Mouse (Mus musculus): ENCODE data around the gene Cxcl10. TPM values are rescaled to one million over a fixed set of nuclear protein-coding genes. Genes with fewer than 3 reads are reported as not detected.
"Not testable (repeated sequence)": the region's sequence is repeated elsewhere in the genome, so short reads cannot be mapped to it uniquely, and the experiment has no call there.

The Cxcl10 gene
- total RNA-seq, 1 experiment = 3.3 TPM

DNA sequence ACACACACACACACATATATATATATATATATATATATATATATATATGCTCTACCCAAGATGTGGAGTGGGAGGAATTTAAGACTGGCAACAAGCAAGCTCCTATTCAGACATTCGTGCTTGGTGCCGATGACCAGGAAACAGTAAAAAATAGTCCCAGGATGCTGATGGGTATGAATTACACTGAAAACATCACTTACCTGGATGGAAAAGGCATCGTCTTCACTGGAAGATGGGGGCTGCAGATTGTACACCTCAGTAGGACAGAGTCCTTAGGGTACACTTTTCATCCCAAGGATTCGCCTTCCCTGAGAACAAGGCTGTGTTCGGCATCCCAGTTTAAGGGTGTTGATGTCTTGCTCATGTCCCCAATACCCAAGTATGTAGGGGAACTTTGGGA lies 15.3 kb upstream of the Cxcl10 start:
- no peaks in the 10 kb centered on the region for H3K36me3 ChIP-seq (ENCODE audit: control insufficient read depth, insufficient read depth, low read length, poor library complexity, severe bottlenecking)
- no peak overlapping the region for H3K27ac ChIP-seq (ENCODE audit: insufficient read depth, low read depth, low read length, poor library complexity, severe bottlenecking)
- in situ Hi-C loops (cut with MboI; ENCODE audit: low sequenced_read_pairs in 2 of 2, unreplicated experiment in 2 of 2) = no loop called here
- DNase-seq (ENCODE audit: low read depth, low spot score) = no peak
- TF ChIP-seq ZNF384 (IDR thresholded peaks at IDR 0.05; ENCODE audit: low read depth, low read length) = no peak
- TF ChIP-seq CHD2 (IDR thresholded peaks at IDR 0.05; ENCODE audit: low read depth, low read length) = no peak
- TF ChIP-seq HCFC1 (IDR thresholded peaks at IDR 0.05; ENCODE audit: borderline replicate concordance, insufficient read depth, low read length) = no peak
- H3K4me1 ChIP-seq (ENCODE audit: control insufficient read depth in 2 of 2, insufficient read depth in 2 of 2, low read length in 2 of 2, poor library complexity in 1 of 2) = no peaks in the 10 kb centered on the region
- H3K4me3 ChIP-seq (ENCODE audit: insufficient read depth in 1 of 2, low read depth in 1 of 2, low read length in 2 of 2, poor library complexity in 1 of 2, severe bottlenecking in 1 of 2) = no peak overlapping the region
- no peaks in the 10 kb centered on the region for H3K9me3 ChIP-seq (ENCODE audit: control insufficient read depth, insufficient read depth, low read depth, low read length)
- H3K9ac ChIP-seq (ENCODE audit: insufficient read depth, low read depth, low read length, poor library complexity, severe bottlenecking) = no peak overlapping the region

- Histone ChIP-seq H3K9me3 (ENCODE audit: control insufficient read depth, insufficient read depth, low read depth, low read length) (no peaks in the 10 kb centered on the region), H3K4me1 (ENCODE audit: control insufficient read depth in 2 of 2, insufficient read depth in 2 of 2, low read length in 2 of 2, poor library complexity in 1 of 2) (no peaks in the 10 kb centered on the region), H3K9ac (ENCODE audit: insufficient read depth, low read depth, low read length, poor library complexity, severe bottlenecking) (no peak overlapping the region), H3K36me3 (ENCODE audit: control insufficient read depth, insufficient read depth, low read length, poor library complexity, severe bottlenecking) (no peaks in the 10 kb centered on the region), H3K4me3 (ENCODE audit: insufficient read depth in 1 of 2, low read depth in 1 of 2, low read length in 2 of 2, poor library complexity in 1 of 2, severe bottlenecking in 1 of 2) (no peak overlapping the region), H3K27ac (ENCODE audit: insufficient read depth, low read depth, low read length, poor library complexity, severe bottlenecking) (no peak overlapping the region)
- TF ChIP-seq HCFC1 (IDR thresholded peaks at IDR 0.05; ENCODE audit: borderline replicate concordance, insufficient read depth, low read length) (no peak), CHD2 (IDR thresholded peaks at IDR 0.05; ENCODE audit: low read depth, low read length) (no peak), MAFK (IDR thresholded peaks at IDR 0.05; ENCODE audit: insufficient read depth, low read depth, low read length) (no peak), ZC3H11A (IDR thresholded peaks at IDR 0.05; ENCODE audit: borderline replicate concordance, low read depth, low read length) (no peak), ZNF384 (IDR thresholded peaks at IDR 0.05; ENCODE audit: low read depth, low read length) (no peak)
- in situ Hi-C loops (cut with MboI; ENCODE audit: low sequenced_read_pairs in 2 of 2, unreplicated experiment in 2 of 2) = no loop called here
- DNase-seq (ENCODE audit: low read depth, low spot score) = peak; percentile 34
These were observed 14.5 kb upstream of the Cxcl10 start for GRCm38 (mm10) chr5:92363179-92363578.

DNA sequence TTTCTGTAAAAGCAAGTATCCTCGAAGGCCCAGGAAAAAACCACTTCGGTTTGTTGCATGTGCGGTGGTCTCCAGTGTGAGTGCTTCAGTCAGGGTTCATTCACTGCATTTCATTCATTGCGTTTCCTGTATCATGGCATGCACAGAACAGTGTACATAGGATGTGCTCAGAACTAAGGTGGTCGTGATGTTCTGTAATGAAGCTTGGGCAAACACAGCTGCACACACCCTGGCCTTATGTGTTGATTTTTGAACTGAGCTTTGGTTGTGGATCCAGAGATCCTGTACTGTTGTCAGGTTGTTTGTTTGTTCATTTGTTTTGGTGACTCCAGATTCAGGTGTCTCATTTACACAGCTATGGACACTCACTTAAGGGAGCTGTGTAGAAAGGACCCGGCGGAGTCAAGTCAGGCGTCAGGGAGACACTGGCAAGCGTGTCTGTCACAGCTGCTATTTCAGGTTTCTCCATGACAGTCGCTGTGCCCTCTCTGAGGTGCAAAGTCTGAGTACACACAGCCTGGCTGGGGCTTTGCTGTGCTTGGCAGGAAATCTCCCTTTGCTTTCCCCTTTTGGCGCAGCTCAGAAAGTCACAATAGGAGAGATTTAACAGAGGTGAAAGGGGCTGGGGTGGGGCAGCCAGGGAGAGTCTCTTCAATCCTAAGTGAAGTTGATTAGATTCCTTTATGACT lies 10.2 kb upstream of the Cxcl10 start:
- Histone ChIP-seq H3K36me3 (ENCODE audit: control insufficient read depth, insufficient read depth, low read length, poor library complexity, severe bottlenecking) (no peaks in the 10 kb centered on the region), H3K4me3 (ENCODE audit: insufficient read depth in 1 of 2, low read depth in 1 of 2, low read length in 2 of 2, poor library complexity in 1 of 2, severe bottlenecking in 1 of 2) (no peak overlapping the region), H3K4me1 (ENCODE audit: control insufficient read depth in 2 of 2, insufficient read depth in 2 of 2, low read length in 2 of 2, poor library complexity in 1 of 2) (no peaks in the 10 kb centered on the region), H3K9me3 (ENCODE audit: control insufficient read depth, insufficient read depth, low read depth, low read length) (no peaks in the 10 kb centered on the region), H3K27ac (ENCODE audit: insufficient read depth, low read depth, low read length, poor library complexity, severe bottlenecking) (no peak overlapping the region), H3K9ac (ENCODE audit: insufficient read depth, low read depth, low read length, poor library complexity, severe bottlenecking) (no peak overlapping the region)
- no peak for DNase-seq (ENCODE audit: low read depth, low spot score)
- no peak for TF ChIP-seq CHD2 (IDR thresholded peaks at IDR 0.05; ENCODE audit: low read depth, low read length)
- TF ChIP-seq MAFK (IDR thresholded peaks at IDR 0.05; ENCODE audit: insufficient read depth, low read depth, low read length) = no peak
- in situ Hi-C loops (cut with MboI; ENCODE audit: low sequenced_read_pairs in 2 of 2, unreplicated experiment in 2 of 2) = no loop called here

DNA sequence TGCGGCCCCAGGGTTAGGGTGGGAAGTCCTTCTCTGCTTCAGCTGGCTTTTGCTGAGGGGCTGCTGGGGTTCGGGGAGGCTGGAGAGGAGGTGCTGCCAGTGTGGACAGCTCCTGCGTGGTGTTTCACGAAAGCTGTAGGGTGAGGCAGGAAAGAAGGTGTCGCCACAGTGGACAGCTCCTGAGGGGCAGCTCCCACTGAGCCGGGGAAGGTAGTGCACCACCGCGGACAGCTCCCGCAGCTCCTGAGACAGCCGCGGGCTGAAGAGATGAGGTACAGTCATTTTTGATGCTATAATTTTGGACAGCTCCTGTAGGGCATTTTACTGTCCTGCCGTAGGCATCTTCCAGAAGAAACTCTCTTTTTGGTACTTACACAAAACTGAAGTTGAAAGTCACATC lies 9.3 kb upstream of the Cxcl10 start:
- DNase-seq (ENCODE audit: low read depth, low spot score) = peak; percentile 40
- no peak for TF ChIP-seq MAFK (IDR thresholded peaks at IDR 0.05; ENCODE audit: insufficient read depth, low read depth, low read length)
- TF ChIP-seq ZNF384 (IDR thresholded peaks at IDR 0.05; ENCODE audit: low read depth, low read length) = no peak
- TF ChIP-seq CHD2 (IDR thresholded peaks at IDR 0.05; ENCODE audit: low read depth, low read length) = no peak
- TF ChIP-seq HCFC1 (IDR thresholded peaks at IDR 0.05; ENCODE audit: borderline replicate concordance, insufficient read depth, low read length) = no peak
- no peak for TF ChIP-seq ZC3H11A (IDR thresholded peaks at IDR 0.05; ENCODE audit: borderline replicate concordance, low read depth, low read length)
- Histone ChIP-seq H3K4me3 (ENCODE audit: insufficient read depth in 1 of 2, low read depth in 1 of 2, low read length in 2 of 2, poor library complexity in 1 of 2, severe bottlenecking in 1 of 2) (no peak overlapping the region), H3K9me3 (ENCODE audit: control insufficient read depth, insufficient read depth, low read depth, low read length) (no peaks in the 10 kb centered on the region), H3K4me1 (ENCODE audit: control insufficient read depth in 2 of 2, insufficient read depth in 2 of 2, low read length in 2 of 2, poor library complexity in 1 of 2) (peaks cover 0 to under 1% of the 10 kb centered on the region in 2 experiments; a peak in 1 of 4 replicates), H3K9ac (ENCODE audit: insufficient read depth, low read depth, low read length, poor library complexity, severe bottlenecking) (no peak overlapping the region), H3K36me3 (ENCODE audit: control insufficient read depth, insufficient read depth, low read length, poor library complexity, severe bottlenecking) (no peaks in the 10 kb centered on the region), H3K27ac (ENCODE audit: insufficient read depth, low read depth, low read length, poor library complexity, severe bottlenecking) (no peak overlapping the region)
- in situ Hi-C loops (cut with MboI; ENCODE audit: low sequenced_read_pairs in 2 of 2, unreplicated experiment in 2 of 2) = no loop called here

DNA sequence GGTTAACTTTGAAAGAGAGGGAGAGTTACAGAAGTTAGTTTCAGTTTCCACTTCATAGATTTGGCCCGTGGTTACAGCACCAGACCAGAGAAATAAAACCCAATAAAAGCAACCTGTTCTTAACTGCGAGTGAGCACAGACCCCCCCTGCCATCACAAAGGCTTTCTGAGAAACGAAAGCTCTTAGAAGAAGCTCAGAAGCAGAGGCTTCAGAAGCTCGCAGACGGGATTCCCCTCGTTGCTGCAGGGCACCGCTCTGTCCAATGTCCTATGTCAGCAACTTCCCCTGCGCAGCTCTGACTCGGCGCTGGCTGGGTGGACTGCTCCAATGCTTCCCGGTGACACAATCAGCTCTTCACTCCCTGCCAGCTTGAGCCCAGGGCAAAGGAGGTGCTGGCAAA lies 4.8 kb upstream of the Cxcl10 start:
- Histone ChIP-seq H3K27ac (ENCODE audit: insufficient read depth, low read depth, low read length, poor library complexity, severe bottlenecking) (no peak overlapping the region), H3K9ac (ENCODE audit: insufficient read depth, low read depth, low read length, poor library complexity, severe bottlenecking) (no peak overlapping the region), H3K36me3 (ENCODE audit: control insufficient read depth, insufficient read depth, low read length, poor library complexity, severe bottlenecking) (no peaks in the 10 kb centered on the region), H3K4me3 (ENCODE audit: insufficient read depth in 1 of 2, low read depth in 1 of 2, low read length in 2 of 2, poor library complexity in 1 of 2, severe bottlenecking in 1 of 2) (peak overlapping the region in 1 of 2 experiments; percentile 41; a peak in 1 of 4 replicates), H3K9me3 (ENCODE audit: control insufficient read depth, insufficient read depth, low read depth, low read length) (no peaks in the 10 kb centered on the region), H3K4me1 (ENCODE audit: control insufficient read depth in 2 of 2, insufficient read depth in 2 of 2, low read length in 2 of 2, poor library complexity in 1 of 2) (peaks cover 0 to 3% of the 10 kb centered on the region in 2 experiments; a peak in 2 of 4 replicates)
- TF ChIP-seq HCFC1 (IDR thresholded peaks at IDR 0.05; ENCODE audit: borderline replicate concordance, insufficient read depth, low read length) = no peak
- TF ChIP-seq MAFK (IDR thresholded peaks at IDR 0.05; ENCODE audit: insufficient read depth, low read depth, low read length) = 0 out of 2 replicates have a peak, but pooled peaks have one; percentile 13
- no peak for TF ChIP-seq ZNF384 (IDR thresholded peaks at IDR 0.05; ENCODE audit: low read depth, low read length)
- TF ChIP-seq ZC3H11A (IDR thresholded peaks at IDR 0.05; ENCODE audit: borderline replicate concordance, low read depth, low read length) = no peak
- no peak for TF ChIP-seq CHD2 (IDR thresholded peaks at IDR 0.05; ENCODE audit: low read depth, low read length)
- no peak for DNase-seq (ENCODE audit: low read depth, low spot score)
- in situ Hi-C loops (cut with MboI; ENCODE audit: low sequenced_read_pairs in 2 of 2, unreplicated experiment in 2 of 2) = no loop called here

DNA sequence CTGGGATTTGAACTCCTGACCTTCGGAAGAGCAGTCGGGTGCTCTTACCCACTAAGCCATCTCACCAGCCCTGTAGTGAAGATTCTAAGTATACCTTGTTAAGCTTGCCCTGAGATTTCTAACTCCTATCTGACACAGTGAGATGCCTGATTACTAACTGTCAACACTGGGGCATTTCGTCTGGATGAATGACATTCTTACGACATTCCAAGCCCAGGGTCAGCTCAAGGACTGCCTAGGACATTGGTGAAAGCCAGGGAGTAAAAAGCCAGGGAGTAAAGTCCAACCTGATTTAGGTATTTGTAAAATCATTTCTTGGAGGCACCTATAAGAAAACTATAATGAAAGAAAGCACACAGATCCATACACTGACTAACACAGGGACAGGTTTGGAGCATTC lies 4.0 kb upstream of the Cxcl10 start:
- H3K4me3 ChIP-seq (ENCODE audit: insufficient read depth in 1 of 2, low read depth in 1 of 2, low read length in 2 of 2, poor library complexity in 1 of 2, severe bottlenecking in 1 of 2); H3K27ac ChIP-seq (ENCODE audit: insufficient read depth, low read depth, low read length, poor library complexity, severe bottlenecking); DNase-seq (ENCODE audit: low read depth, low spot score); H3K4me1 ChIP-seq (ENCODE audit: control insufficient read depth in 2 of 2, insufficient read depth in 2 of 2, low read length in 2 of 2, poor library complexity in 1 of 2); H3K9me3 ChIP-seq (ENCODE audit: control insufficient read depth, insufficient read depth, low read depth, low read length); H3K9ac ChIP-seq (ENCODE audit: insufficient read depth, low read depth, low read length, poor library complexity, severe bottlenecking); in situ Hi-C loops (cut with MboI; ENCODE audit: low sequenced_read_pairs in 2 of 2, unreplicated experiment in 2 of 2); H3K36me3 ChIP-seq (ENCODE audit: control insufficient read depth, insufficient read depth, low read length, poor library complexity, severe bottlenecking): not testable (repeated sequence)
